Mouse (Mus musculus): ENCODE measurements around the gene Ulk2. TPM values are rescaled to one million over a fixed set of nuclear protein-coding genes. Genes with fewer than 3 reads are reported as not detected.

Ulk2 gene
- total RNA-seq, 2 experiments from 2014 or later: 71.9 to 73.6 TPM

DNA sequence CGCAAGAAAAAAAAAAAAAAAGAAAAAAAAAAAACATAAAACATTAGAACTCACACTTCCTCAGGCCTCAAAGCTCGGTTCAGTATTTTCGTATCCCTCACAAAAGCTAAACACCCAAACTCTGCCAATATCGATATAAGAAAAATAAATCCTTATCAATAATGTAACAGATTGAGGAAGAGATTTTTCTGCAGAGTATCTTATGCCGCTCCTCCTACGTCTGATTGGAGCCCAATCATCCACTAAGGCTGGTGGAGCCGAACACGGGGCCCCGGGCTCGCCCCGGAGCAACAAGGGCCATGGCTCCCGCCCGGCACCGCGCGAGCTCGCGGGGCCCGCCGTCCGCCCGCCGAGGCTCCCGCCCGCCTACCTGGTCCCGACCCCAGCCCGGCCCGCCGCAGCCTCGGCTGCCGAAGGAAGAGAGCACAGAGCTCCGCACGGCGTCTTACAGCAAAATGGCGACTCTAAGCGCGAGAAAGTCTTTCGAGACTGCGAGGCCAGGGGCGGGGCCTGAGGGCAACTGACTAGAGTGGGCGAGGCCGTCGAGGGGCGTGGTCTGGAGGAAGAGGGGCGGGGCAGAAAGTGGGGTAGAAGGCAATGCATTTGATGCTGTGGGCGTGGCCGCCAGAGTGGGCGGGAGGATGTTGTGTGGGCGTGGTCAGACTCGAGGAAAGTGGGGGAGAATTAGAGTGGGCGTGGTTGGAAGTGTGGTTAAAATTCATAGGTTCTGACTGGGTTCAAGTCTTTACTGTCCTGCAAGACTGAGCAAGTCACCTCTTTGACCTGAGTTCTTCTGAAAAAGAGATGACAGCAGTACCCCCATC is 93.1 kb downstream of the Ulk2 start, which contains the start of gene Prpsap2:
Gene Prpsap2, minus strand, starts transcription at position 505 of the 824 bp plus-strand sequence.
- DNase-seq: peak; percentile 98 to 99
- intact Hi-C loops (cut with DNase I): no loop called here

DNA sequence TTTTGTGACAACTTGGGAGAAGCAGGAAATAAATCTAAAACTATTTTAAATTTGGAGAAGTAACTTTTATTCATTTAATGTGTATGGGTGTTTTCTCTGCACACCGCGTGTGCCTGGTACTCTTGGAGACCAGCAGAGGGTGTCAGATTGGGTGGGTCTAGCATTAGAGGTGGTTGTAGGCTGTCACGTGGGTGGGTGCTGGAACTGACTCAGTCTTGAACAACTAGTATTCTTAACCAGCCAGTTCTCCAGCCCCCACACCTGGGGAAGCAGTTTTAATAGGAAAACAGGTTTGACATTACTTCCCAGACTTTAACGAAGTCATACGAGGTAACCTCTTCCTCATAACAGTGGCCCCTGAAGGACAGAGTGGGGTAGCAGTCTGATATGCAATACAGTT is 94.4 kb downstream of the Ulk2 start:
- no peak for DNase-seq
- intact Hi-C loops (cut with DNase I): no loop called here

DNA sequence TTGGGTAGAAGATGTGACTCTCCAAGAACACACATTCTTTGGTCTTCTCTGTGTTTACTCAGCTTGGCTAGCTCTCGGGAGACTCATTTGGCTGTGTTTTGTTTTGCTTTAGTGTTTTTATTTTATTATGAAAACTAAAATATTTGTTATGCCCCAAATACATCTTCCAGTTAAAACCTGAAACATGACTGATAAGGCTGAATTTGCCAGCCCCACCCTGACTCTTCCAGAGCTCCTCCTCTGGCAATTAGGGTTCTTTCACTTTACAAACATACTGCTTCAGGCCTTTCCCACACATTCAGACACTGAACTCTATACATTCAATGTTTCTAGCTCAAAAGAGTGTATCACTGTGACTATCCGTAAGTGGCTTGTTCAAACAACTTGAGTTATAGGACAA is 97.7 kb downstream of the Ulk2 start:
- DNase-seq: no peak
- intact Hi-C loops (cut with DNase I): no loop called here

DNA sequence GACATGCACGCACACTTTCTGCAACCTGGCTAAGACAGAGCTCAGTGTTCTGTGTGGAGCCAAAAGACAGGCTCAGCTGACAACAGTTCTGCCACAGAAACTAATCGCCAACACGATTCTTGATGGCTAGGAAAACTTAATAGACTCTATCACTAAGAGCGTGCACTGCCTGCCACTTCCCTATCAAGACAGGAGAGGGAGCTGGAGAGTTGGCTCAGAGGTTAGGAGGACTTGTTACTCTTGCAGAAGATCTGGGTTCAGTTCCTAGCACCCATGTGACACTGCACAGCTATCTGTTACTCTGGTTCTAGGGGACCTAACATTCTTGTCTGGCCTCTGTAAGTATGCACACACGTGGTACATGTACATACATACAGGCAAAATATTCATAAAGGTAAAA is 103.3 kb downstream of the Ulk2 start:
- intact Hi-C loops (cut with DNase I): no loop called here
- DNase-seq: no peak

DNA sequence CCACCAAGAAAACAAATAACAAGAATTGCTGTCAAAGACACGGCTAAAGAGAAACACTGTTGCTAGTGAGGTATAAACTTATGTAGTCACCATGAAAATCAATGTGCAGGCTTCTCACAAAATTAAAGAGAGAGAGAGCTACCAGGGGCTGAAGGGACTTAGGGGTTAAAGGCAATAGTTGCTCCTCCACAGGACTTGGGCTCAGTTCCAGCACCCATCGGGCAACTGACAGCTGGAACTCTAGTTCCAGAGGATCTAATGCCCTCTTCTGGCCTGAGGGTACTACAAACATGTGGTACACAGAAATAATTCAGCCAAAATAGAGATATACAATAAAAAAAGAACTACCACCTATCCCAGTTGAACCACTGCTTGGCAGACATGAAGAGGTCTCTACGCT is 107.7 kb downstream of the Ulk2 start:
- DNase-seq: no peak
- intact Hi-C loops (cut with DNase I): no loop called here

DNA sequence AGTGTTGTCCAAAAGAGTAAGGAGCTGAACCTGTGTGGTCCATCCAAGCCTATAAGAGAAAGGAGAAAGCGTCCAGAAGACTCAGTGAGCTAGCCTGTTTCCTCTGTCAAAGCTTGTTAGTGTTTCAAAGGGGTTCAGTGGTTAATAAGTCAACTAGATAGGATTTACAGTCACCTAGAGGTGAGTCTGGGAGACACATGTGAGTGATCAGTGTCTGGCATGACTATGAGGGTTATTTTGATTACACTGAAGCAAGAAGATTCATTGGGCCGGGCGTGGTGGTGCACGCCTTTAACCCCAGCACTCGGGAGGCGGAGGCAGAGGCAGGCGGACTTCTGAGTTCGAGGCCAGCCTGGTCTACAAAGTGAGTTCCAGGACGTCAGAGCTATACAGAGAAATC is 109.1 kb downstream of the Ulk2 start:
- no peak for DNase-seq
- intact Hi-C loops (cut with DNase I): no loop called here

DNA sequence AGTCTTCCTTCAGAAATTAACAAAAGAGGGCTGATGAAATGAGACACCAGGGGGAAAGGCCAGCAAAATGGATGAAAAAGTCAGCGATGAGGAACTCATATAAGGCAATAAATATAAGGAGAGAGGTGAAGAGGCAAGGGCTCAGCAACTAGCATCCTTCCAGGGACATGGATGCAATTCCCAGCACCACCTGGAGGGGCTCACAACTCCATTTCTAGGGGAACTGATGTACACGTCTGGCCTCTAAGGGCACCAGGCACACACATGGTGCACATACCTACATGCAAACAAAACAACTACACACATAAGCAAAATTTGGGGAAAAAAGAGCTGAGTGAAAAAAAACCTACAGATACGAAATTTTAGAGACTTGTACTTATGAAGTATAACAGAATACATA is 110.4 kb downstream of the Ulk2 start:
- no peak for DNase-seq
- intact Hi-C loops (cut with DNase I): no loop called here

DNA sequence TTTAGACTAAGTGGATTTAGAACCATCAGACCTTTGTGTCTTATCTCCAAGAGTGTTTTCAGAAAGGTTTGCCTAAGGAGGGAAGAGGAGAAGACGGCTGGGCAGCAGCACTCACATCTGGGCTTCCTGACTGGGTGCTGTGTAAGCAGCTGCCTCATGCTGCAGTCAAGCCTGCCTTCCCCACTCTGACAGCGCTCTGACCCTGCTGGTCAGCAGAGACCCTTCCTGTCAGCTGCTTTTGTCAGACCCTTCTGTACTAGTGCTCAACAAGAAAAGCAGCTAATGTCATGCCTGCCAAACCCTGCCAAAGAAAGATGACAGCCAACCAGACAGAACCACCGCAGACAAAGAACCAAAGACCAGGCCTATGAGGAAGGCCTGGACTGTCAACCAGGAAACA is 111.1 kb downstream of the Ulk2 start:
- intact Hi-C loops (cut with DNase I): no loop called here
- no peak for DNase-seq

DNA sequence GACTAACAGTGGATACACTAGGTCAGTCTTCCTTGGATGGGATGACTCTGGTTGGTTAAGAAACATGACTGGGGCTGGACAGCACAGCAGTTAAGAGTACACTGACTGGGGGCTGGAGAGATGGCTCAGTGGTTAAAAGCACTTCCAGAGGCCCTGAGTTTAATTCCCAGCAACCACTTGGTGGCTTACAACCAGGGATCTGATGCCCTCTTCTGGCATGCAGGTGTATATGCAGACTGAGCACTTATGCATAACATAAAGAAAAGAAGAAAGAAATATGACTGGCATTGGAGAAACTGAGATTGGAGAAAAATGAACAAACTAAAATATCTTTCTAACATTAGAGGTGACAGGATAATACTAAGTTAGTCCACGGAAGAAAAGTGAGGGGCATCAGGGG is 114.4 kb downstream of the Ulk2 start:
- no peak for DNase-seq
- intact Hi-C loops (cut with DNase I): no loop called here

DNA sequence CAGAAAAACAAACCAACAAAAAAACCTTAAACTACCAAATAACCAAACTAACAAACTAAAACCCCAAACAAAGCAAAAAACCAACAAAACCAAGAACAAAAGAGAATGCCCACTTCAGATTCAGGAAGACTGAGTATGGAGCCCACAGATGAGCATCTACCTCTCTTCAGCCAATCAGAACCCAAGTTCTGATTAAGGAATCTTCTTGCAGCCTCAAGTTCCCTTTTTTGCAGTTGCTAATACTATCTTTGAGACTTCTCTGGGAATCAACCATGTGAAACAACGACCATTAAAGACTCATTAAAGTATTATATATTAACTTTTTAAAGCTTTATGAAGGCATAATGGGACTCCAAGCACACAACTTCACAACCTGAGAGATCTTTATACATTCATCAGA is 117.6 kb downstream of the Ulk2 start:
- intact Hi-C loops (cut with DNase I): no loop called here
- no peak for DNase-seq

DNA sequence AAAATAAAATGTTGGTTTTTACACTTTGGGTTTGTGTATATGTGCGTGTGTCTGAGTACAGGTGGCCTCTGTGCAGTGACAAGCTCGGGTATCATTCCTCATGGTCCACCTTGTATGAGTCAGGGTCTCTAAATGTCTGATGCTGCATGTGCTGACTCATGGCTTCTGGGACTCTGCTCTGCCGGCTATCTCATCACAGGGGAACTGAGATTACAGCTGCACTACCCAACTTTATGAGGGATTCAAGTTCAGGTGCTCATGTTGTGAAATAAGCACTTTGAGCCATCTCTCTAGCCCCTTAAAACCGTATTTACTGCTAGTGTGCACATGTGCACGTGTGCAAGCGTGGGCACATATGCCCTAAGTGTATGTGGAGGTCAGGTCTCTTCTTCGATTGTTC is 122.2 kb downstream of the Ulk2 start:
- intact Hi-C loops (cut with DNase I): no loop called here
- DNase-seq: no peak

DNA sequence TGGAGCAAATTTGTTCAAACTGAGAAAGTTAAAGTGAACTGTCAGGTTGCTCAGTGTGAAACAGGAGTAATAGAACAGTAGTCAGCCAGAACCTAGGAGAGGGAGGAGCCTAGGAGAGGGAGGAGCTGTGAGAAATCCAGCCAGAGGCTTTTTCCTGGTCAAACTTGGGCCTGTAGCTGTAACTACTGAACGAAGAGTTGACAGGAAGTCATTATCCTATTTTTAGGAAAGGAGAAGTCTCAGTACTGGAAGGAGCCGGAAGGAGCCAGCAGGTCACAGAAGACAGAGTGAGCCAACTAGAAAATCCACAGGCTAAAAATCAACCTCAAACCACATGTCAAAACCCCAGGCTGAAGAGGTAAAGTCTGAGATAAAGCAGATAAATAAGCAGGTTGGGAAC is 126.8 kb downstream of the Ulk2 start:
- no peak for DNase-seq
- intact Hi-C loops (cut with DNase I): no loop called here

Other genes with a start within 250 kb of the Ulk2 start
- 1 to 10 TPM; 4.4 to 5.5 TPM for gene Grap, start 201.8 kb downstream of the Ulk2 start, total RNA-seq (2021)
- under 1 TPM; 0.12 to 0.18 TPM for gene Fam83g, start 171.0 kb downstream of the Ulk2 start, total RNA-seq (2021)
- not detected for gene Slc5a10, start 134.2 kb downstream of the Ulk2 start, total RNA-seq (2021)
- 1 to 10 TPM; 3.0 to 4.6 TPM for gene Prpsap2, start 93.0 kb downstream of the Ulk2 start, total RNA-seq (2021)
- gene Akap10, start 75.2 kb upstream of the Ulk2 start, total RNA-seq (2021): 1 to 10 TPM; 8.1 to 9.0 TPM
- 1 to 10 TPM; 1.9 to 2.3 TPM for gene Specc1, start 101.7 kb upstream of the Ulk2 start, total RNA-seq (2021)

All from gastrocnemius, postnatal 36 days (tissue).